Mouse (Mus musculus) frontal cortex, postnatal 25 days (tissue): ENCODE measurements around the gene Hfe.
A peak's percentile ranks its signal among the peaks of the same experiment; 100 is the strongest.
"Not testable (repeated sequence)": the region's sequence is repeated elsewhere in the genome, so short reads cannot be mapped to it uniquely, and the experiment has no call there.

Experiments used
- DNase-seq, 2 experiments: peaks; one replicate each; pipeline ENCODE4 v3.0.0; 2022; ENCODE audit warnings: low spot score in 2 of 2

Hfe gene

DNA sequence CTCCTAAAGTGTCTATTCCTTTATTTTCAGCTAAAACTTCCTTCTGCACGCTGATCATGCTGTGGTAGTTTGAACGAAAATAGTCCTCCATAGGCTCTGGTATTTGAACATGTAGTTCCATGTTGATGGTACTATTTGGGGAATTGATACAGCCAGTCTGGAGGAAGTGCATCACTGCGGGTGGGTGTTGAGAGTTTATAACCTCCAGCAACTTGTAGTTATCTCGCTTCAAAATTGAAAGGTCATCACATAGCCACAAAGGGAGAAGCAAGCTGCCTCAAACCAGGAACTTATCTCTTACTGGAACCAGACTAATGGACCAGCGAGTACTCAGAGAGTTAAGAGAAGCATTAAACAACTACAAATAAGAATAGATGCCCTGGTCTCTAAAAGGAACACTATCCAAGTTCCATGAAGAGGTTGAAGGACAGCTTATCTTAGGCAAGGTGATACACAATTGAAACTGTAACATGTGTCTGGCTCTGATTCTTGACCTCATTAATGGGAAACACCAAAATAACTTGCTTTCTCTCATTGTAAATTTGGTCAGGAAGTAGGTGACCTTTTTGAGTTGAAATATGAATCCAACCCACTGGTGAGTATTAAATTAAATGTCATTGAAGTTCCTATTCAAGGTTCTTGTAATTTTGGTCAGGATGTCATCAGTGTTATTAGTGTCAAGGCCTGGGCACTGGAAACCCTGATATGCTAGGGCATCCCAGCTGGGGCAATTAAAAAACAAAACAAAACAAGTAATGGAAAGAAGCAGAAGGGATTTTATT is 5.8 kb upstream of the Hfe start:
- no peak for DNase-seq

DNA sequence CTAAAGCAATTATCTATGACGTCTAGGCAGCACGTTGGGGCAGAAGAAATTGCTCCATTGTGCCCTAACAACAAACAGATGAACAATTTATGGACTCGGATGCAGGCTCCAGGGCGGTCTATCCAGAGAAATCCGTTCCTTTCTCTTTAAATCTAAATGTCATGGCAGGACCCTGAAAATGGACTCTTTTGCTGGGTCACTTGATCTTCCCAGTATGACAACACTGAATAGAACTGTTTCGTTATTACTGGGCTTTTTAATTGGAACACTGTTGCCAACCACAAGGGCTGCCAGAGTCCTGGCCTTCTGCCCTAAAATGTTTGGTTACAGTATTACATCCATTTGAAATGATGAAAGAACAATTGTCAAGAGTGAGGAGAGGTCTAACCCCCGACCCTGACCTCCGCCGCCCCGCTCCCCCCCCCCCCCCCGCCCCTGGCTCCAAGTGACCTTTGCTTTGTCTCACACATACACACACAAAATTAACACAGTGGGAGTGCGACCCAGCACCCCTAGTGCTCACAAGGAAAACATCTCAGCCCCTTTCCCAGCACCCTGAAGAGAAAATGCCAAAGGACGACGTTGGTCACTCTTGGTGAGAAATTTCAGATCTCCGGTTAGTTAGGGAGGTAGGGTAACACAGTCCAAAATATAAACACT is 810 bp downstream of the Hfe start:
- DNase-seq, result no peak

DNA sequence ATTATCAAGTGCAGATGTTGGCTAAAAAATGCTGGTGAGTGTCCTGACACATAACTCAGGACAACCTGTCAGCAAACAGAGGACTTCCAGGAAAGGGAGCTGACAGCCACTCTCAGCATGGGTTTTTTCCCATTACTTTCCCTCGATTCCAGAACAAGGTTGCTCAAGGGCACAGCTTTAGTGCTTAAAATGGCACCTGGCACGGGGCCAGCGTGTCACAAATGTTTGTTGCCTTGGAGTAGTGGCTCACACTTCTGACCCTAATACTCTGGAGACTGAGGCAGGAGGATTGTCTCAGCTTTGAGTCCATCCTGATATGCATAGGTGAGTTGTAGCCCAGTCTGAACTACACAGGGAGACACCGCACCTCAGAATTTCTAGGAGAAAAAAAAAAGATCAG is 2.0 kb downstream of the Hfe start:
- DNase-seq, result no peak

DNA sequence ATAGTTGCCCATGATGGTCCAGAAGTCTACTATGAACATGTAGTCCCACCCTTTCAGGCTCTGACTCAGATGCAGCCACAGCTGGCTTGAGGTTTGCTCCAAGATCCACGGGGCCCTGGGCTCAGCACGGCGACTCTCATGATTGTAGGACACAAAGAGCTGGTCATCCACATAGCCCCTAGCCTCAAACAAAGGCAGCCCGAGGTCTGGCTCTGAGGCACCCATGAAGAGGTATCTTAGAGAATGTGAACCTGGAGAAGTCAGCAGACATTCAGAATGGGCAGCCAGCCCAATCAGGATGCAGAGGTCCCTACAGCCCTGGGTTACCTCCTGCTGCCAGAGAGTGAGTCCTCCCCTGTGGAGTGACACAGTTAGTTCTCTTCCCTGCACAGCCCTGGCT is 2.6 kb downstream of the Hfe start:
- no peak for DNase-seq

DNA sequence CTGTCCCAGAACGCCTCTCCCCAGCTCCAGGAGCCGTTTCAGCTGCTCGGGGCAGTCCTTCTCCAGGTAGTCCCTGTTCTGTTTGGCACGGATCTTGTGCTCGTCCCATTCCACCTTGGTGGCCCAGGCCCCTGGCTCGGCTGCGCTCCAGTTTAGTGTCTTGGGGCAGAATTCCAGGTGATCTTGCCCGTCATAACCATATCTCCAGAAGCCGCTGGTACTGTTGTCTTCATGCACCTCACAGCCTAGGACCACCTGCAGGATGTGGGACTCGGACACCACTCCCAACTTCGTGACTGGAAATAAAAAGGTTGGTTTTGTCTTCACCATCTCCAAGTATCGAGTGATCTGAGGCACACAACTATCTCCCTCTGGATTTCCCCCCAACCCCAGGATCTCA is 3.9 kb downstream of the Hfe start:
- DNase-seq, result no peak

DNA sequence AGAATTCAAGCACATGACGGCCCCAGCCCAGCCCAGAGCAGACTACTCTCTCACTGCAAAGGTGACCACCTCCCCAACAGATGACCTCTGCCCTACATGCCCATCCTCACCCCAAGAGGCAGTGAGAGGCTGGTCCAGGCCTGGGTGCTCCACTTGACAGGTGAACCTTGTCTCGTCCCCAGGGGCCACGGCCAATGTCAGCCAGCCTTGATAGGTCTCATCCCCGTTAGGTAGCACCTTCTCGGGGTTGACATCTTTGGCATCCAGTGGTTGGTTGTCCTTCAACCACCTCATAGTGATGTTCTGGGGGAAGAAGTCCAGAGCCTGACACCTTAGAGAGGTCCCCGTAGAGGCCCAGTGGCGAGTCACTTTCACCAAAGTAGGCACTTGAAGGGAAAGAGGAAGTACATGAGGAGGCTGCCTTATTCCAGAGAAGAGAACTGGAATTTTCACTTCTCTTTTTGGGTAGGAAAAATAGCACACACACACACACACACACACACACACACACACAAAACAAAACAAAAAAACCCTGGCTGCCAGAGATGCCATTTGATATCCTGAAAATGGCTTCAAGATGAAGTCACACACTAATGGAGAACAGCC is 4.8 kb downstream of the Hfe start:
- no peak for DNase-seq

DNA sequence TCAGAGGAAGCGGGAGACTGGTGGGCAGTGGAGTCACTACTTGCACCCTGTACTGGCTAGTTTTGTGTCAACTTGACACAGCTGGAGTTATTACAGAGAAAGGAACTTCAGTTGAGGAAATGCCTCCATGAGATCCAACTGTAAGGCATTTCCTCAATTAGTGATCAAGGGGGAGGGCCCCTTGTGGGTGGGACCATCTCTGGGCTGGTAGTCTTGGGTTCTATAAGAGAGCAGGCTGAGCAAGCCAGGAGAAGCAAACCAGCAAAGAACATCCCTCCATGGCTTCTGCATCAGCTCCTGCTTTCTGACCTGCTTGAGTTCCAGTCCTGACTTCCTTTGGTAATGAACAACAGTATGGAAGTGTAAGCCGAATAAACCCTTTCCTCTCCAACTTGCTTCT is 7.9 kb downstream of the Hfe start:
- not testable (repeated sequence) for DNase-seq

DNA sequence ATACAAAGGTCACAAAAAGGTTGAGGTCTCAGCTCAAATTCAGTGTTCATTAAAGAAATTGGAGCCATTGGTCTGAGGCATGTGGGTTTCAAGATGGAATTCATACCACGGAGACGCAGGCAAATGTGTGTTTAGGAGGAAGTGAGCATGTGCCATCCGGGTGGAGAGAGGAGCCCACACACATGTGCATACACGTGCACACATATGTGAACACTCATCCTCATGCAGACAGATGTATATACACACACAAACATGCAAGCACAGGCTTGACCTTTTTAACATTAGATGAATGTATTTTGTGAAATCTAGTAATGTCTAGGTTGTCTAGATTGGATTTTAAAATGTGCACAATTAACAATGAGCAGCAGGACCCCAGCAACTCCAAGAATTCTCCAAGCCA is 8.4 kb downstream of the Hfe start:
- DNase-seq, result no peak

DNA sequence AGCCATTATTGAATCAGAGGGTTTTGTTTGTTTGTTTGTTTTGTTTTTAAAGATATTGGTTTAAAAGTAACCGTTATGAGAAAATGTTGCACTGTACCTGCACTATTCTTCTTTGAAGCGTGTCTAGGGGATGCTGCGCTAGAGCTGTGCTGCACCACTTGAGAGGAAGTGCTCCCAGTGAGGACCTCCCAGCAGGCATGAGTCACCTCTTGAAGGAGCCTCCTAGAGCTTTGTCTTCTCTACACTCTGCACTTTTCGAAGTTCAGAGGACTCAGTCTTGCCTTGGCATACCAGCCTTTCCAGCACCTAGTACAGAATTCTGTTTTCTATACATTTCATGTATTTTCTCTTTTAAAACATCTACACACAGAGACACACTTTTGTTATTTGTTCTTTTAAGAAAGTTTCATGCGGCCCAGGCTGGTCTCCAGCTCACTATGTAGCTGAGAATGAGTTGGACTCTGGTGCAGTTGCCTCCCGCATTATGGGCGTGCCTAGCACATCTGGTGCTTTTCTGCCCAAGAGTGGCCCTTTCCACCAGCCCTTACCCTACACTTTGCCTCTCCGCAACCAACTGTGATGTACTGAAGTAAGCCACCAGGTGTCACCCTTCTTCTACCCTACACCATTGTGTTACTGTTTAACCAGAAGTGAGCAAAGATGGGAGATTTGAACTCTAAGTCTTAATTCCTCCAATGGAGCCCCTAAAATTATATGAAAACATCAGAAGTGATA is 9.7 kb downstream of the Hfe start:
- DNase-seq, result peak; percentile 41 to 52

DNA sequence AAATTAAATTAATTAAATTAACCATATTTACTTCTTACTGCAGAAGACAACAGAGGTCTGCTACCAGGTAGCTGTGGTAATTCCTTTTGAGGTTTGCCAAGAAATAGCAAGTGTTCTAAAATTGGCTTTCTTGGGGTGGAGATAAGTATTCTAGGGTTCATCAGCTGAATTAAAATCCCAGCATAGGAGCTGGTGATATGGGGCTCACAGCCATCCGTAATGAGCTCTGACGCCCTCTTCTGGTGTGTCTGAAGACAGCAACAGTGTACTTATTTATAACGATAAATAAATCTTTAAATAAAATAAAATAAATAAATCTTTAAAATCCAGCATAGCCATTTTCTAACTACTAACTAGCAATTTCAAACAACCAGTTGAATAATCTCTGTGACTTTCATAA is 10.9 kb downstream of the Hfe start:
- DNase-seq, result no peak

DNA sequence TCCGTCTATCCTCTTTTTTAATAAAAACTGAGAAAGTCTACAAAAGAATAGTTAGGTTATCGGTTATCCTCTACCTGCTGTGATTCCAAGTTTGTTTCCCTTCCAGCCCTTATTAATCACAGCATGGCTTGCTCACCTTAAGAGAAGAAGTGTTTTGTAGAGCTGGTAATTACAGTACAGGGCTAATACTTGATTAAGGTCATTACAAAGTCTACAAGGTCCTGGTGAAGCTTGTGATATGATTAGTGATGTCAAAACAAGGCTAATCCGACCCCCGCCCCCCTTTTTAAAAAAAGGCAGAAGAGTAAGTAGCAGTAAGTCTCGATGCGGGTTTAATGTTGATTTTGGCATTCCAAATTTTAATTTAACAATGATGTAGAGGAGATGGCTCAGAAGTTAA is 11.7 kb downstream of the Hfe start:
- DNase-seq, result no peak

DNA sequence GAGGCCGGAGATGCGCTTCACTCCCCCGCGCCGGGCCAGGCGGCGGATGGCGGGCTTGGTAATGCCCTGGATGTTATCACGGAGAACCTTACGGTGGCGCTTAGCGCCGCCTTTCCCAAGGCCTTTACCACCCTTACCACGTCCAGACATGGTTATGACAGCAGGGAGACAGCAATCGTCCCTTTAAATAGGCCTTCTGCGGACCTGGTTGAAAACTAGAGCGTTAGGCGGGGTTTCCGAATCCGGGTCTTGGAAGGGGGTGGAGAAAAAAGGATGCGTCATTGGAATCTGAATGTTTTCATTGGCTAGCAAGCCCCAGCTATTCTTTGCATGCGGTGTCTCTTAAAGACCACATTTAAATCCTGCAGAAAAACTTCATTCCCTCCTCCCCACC is 12.4 kb downstream of the Hfe start, which contains the start of gene Hist1h4c:
Hist1h4c (minus strand) TSS at position 155 of the 394 bp plus-strand sequence.
- peak; percentile 99 for DNase-seq

DNA sequence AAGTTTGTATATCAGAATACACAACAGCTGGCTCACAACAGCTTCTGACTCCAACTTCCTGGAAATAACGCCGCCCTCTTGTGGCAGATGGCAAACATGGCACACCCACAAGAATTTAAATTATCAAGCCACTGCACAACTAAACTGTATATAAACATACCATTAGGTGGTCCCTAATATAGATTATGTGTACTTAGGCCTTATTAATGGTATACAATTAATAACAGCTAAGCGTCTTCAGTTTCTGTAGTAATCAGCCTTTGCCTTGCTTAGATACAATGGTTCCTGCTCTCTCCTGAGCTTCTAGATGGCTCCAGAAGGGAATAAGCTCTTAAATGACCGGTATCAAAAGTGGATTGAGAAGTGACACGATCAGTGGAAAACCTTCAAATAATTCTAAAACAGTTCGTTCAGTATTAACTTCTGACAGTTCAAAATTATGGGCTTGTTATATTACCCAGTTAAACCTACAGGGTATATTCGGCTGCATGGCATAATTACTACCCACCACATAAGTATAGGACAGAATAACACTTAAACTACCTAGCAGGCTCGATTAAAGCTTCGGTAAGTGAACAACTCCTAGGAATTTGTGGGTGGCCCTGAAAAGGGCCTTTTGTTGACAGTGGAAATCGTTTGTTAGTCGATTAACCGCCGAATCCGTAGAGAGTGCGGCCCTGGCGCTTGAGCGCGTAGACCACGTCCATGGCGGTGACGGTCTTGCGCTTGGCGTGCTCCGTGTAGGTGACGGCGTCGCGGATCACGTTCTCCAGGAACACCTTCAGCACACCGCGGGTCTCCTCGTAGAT is 13.0 kb downstream of the Hfe start:
- no peak for DNase-seq

DNA sequence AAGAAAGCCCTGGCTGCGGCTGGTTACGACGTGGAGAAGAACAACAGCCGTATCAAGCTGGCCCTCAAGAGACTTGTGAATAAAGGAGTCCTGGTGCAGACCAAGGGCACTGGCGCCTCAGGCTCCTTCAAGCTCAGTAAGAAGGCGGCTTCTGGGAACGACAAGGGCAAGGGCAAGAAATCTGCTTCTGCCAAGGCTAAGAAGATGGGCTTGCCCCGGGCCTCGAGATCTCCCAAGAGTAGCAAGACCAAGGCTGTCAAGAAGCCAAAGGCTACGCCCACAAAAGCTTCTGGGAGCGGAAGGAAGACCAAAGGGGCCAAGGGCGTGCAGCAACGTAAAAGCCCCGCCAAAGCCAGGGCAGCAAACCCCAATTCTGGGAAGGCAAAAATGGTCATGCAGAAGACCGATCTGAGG is 14.6 kb downstream of the Hfe start:
- no peak for DNase-seq

DNA sequence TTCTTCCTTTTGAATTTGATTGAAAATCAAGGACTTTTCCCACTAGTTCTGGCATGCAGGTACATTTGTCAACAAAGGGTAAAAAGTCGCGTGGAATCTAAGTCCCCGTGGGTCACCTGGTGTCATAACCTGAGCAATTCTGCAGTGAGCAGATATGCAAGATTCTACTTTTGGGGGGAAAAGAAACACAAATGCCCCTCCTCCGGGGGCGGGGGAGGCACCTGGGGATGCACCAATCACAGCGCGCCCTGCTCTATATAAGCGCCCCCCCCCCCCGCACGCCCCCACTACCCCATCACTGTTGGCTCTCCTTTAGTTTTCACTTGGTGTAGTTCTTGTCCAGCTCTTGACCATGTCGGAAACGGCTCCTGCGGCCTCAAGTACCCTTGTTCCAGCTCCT is 15.1 kb downstream of the Hfe start, which contains the start of gene Hist1h1t:
Hist1h1t (plus strand) TSS at position 301 of the 400 bp plus-strand sequence.
- DNase-seq, result no peak

DNA sequence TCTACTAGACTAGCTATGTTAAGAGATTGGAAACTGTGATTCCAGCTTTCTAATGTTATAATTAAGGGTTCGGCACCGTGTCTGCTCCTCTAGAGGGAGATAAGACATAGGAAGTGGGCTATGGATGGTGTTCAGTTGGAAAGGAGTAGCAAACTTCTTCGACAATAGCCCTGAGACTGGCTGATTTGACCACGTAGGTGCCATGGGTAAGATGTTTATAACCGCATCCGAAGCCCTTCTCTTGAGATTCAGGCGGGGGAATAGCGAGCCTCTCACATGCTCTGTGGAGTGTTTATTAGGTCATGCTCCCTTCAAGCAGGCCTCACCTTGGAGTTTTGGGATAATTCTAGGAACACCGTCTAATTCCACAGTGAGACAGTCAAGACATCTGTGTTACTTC is 15.7 kb downstream of the Hfe start:
- no peak for DNase-seq

DNA sequence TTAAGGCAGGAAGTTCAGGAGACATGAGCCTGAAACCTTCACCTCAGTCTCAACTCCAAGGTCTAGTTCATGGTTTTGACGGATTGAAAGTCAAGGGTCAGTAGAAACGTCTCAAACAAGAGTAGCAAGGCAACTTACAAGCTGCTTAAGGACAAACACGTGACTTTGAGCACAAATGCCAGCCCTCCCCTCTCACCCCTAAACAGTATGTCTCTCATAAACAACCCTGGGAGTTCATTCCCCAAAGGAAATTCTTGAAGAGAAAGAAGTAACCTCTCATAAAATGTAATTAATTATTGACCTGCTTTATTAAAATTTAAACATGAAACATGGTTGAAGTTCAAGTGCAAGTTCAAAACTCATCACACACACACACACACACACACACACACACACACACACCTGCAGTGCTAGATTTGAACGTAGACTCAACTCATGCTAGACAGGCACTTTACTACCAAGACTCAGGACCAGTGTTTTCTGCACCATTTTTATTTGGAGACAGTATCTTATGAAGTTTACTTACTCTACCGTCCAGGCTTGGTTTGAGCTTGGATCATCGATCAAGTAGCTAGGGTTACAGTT is 16.7 kb downstream of the Hfe start:
- DNase-seq, result no peak

DNA sequence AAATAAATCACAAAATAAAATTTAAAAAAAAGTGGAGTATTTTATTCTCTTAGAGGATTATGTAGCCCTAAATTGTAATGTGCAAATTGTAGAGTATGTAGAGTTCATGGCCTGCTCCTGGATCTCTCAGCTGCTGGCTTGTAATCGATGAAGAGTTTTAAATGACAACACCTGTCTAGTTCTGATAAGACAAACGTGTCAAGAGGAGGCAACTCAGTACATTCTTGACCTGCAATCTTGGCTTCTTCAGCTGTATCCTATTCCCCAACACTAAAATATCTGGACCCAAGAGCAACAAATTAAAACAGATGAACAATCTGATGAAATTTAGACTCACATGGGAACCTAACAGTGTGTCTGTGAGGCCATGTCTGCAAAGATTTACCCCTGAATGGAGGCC is 21.2 kb downstream of the Hfe start:
- DNase-seq, result no peak

DNA sequence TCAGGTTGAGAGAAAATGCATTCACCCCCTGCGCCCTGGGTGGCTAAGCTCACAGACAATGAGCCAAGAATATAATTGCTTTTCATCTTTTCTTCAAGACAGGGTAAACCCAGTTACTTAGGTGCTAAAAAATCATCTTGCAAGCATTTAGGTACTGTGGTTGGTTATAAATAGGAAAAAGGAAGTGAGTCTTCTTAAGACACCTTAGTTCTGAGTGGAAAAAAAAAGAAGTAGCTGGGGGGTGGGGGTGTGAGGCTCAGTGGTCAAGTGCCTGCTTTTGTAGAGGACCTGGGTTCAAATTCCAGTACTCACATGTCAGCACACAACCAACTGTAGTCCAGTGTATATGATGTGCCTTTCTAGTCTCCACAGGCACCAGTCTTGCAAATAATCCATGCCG is 21.7 kb downstream of the Hfe start:
- DNase-seq, result no peak

DNA sequence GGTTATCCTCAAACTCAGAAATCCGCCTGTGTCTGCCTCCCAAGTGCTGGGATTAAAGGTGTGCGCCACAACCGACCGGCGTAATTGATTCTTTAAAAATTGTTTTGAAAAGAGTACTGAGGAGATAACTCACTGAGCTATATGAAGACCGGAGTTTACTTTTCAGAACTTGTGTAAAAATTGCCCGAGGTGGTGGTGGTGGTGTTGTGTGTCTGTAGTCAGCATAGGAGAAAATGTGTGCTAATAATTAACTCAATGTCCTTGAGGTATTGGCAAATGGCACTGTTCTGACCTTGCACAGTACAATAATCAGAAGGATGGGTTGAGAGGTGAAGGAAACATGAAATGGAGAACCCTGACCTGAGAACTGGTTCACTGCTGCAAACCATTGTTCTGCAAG is 22.7 kb downstream of the Hfe start:
- no peak for DNase-seq

DNA sequence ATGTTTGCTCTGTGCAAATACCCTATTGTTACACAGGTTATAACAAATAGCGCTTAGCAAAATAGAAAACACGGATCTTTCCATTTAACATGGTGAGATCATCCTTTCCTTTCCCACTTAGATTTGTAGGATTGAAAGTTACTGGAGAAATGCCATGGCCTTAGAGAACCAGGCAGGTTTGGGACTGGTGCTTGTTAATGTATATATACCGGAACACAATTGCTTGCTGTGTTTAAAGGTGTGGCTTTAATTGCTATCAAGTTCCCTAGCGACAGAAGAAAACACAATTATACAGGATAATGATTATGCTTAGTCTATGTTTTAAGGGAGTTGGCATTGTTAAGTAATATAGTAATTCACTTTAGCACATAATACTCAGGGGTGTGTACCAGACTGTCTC is 23.5 kb downstream of the Hfe start:
- DNase-seq, result no peak
